ENCODE assay signal across 7 mouse cellular contexts in the genomic region with DNA sequence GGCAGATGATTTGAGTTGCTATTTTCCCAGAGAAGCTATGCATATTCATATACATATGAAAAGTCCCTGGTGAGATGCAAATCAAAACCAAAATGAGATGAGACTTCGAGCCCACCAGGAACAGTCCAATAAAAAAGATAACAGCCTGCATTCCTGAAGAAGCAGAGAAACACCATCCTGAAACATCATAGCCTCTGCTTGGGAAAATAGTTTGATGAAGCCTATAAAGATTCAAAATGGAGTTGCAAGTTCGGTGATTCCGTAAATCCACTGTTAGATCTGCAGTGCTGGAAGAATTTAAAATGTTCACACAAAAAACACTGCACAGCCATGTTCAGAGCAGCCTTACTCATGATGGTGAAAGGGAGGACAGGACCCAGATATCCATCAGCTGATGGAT.
DNase-seq lines count a peak whose midpoint lies in the region.
"Not testable (repeated sequence)": the region's sequence is repeated elsewhere in the genome, so short reads cannot be mapped to it uniquely, and the experiment has no call there.

No protein-coding gene starts in this region.

- intact Hi-C loops in heart, postnatal 25 days (cut with DNase I): not testable (repeated sequence)

- peak; percentile 0 for DNase-seq in NIH3T3 (ENCODE audit: low read depth)
- peak; percentile 22 for DNase-seq in cerebellum, adult 9-11 months
- DNase-seq in heart, postnatal 25 days (ENCODE audit: low spot score): peak; percentile 31
- DNase-seq in kidney, adult 9 months: peak; percentile 38
- peak; percentile 22 to 31 for DNase-seq in layer of hippocampus, postnatal 14 days (ENCODE audit: low spot score in 2 of 2)
- DNase-seq in spleen, postnatal 10 days (ENCODE audit: low spot score in 2 of 2): peak; percentile 14 to 27
- peak; percentile 26 for DNase-seq in urinary bladder, postnatal 14 days (ENCODE audit: low spot score)

Comparison
In these comparisons a context has a peak if more than half of its experiments do, and no peak if none do; other contexts are left out.
1. Peak in every context shown above with its lines: DNase-seq.